Mouse (Mus musculus): Measurements from ENCODE around the gene Maats1.

The Maats1 gene

GRCm38 (mm10) chr16:38371705-38372296, 29.9 kb upstream of the Maats1 start:
- ATAC-seq (ENCODE audit: insufficient number of reproducible peaks, low FRiP score, low TSS enrichment) = no peak

- ATAC-seq (ENCODE audit: insufficient number of reproducible peaks, low FRiP score, low TSS enrichment) = no peak
Measured at GRCm38 (mm10) chr16:38370633-38371374, 28.9 kb upstream of the Maats1 start.

GRCm38 (mm10) chr16:38369992-38370484, 28.1 kb upstream of the Maats1 start:
- ATAC-seq (ENCODE audit: insufficient number of reproducible peaks, low FRiP score, low TSS enrichment) = no peak

- ATAC-seq (ENCODE audit: insufficient number of reproducible peaks, low FRiP score, low TSS enrichment) = no peak
Measured at GRCm38 (mm10) chr16:38369431-38369830, 27.5 kb upstream of the Maats1 start.

- ATAC-seq (ENCODE audit: insufficient number of reproducible peaks, low FRiP score, low TSS enrichment) = no peak
Measured at GRCm38 (mm10) chr16:38369000-38369399, 27.1 kb upstream of the Maats1 start.

- ATAC-seq (ENCODE audit: insufficient number of reproducible peaks, low FRiP score, low TSS enrichment) = peak; percentile 74; the same call in 1 of the 2 replicates
Measured at GRCm38 (mm10) chr16:38368336-38368735, 26.4 kb upstream of the Maats1 start.

- no peak for ATAC-seq (ENCODE audit: insufficient number of reproducible peaks, low FRiP score, low TSS enrichment)
Measured at GRCm38 (mm10) chr16:38366231-38366630, 24.3 kb upstream of the Maats1 start.

- no peak for ATAC-seq (ENCODE audit: insufficient number of reproducible peaks, low FRiP score, low TSS enrichment)
Measured at GRCm38 (mm10) chr16:38365390-38365789, 23.4 kb upstream of the Maats1 start.

GRCm38 (mm10) chr16:38363657-38364056, 21.7 kb upstream of the Maats1 start:
- ATAC-seq (ENCODE audit: insufficient number of reproducible peaks, low FRiP score, low TSS enrichment) = no peak

- no peak for ATAC-seq (ENCODE audit: insufficient number of reproducible peaks, low FRiP score, low TSS enrichment)
Measured at GRCm38 (mm10) chr16:38363256-38363595, 21.3 kb upstream of the Maats1 start.

GRCm38 (mm10) chr16:38362493-38363255, 20.7 kb upstream of the Maats1 start:
- 0 out of 2 replicates have a peak, but pooled peaks have one; percentile 20 for ATAC-seq (ENCODE audit: insufficient number of reproducible peaks, low FRiP score, low TSS enrichment)

- no peak for ATAC-seq (ENCODE audit: insufficient number of reproducible peaks, low FRiP score, low TSS enrichment)
Measured at GRCm38 (mm10) chr16:38361933-38362332, 20.0 kb upstream of the Maats1 start, which contains the start of gene Popdc2. Gene Popdc2, plus strand, starts transcription at chr16:38362209.

GRCm38 (mm10) chr16:38360317-38360716, 18.4 kb upstream of the Maats1 start:
- no peak for ATAC-seq (ENCODE audit: insufficient number of reproducible peaks, low FRiP score, low TSS enrichment)

- no peak for ATAC-seq (ENCODE audit: insufficient number of reproducible peaks, low FRiP score, low TSS enrichment)
Measured at GRCm38 (mm10) chr16:38359857-38360256, 17.9 kb upstream of the Maats1 start.

GRCm38 (mm10) chr16:38359241-38359640, 17.3 kb upstream of the Maats1 start:
- no peak for ATAC-seq (ENCODE audit: insufficient number of reproducible peaks, low FRiP score, low TSS enrichment)

- ATAC-seq (ENCODE audit: insufficient number of reproducible peaks, low FRiP score, low TSS enrichment) = no peak
Measured at GRCm38 (mm10) chr16:38358256-38358812, 16.4 kb upstream of the Maats1 start.

GRCm38 (mm10) chr16:38354185-38354913, 12.4 kb upstream of the Maats1 start:
- no peak for ATAC-seq (ENCODE audit: insufficient number of reproducible peaks, low FRiP score, low TSS enrichment)

GRCm38 (mm10) chr16:38353642-38354041, 11.7 kb upstream of the Maats1 start:
- ATAC-seq (ENCODE audit: insufficient number of reproducible peaks, low FRiP score, low TSS enrichment) = no peak

- no peak for ATAC-seq (ENCODE audit: insufficient number of reproducible peaks, low FRiP score, low TSS enrichment)
Measured at GRCm38 (mm10) chr16:38352851-38353250, 10.9 kb upstream of the Maats1 start.

GRCm38 (mm10) chr16:38352031-38352430, 10.1 kb upstream of the Maats1 start:
- no peak for ATAC-seq (ENCODE audit: insufficient number of reproducible peaks, low FRiP score, low TSS enrichment)
